Mouse (Mus musculus): ENCODE results near the gene Tekt2. TPM values are rescaled to one million over a fixed set of nuclear protein-coding genes. Genes with fewer than 3 reads are reported as not detected.

Tekt2 gene
- polyA plus RNA-seq, 1 experiment: not detected

- Histone ChIP-seq H3K4me3 (replicated peaks; ENCODE audit: control insufficient read depth, low read depth, low read length) (no peak overlapping the region), H3K4me1 (ENCODE audit: control insufficient read depth, insufficient read depth, low read length) (no peaks in the 10 kb centered on the region; the same call in none of the 2 replicates), H3K27ac (ENCODE audit: control insufficient read depth, insufficient read depth, low read depth, low read length, poor library complexity) (no peak overlapping the region)
- TF ChIP-seq CTCF (IDR thresholded peaks at IDR 0.05; ENCODE audit: control insufficient read depth, insufficient read depth, low read length): no peak
- TF ChIP-seq POLR2A (IDR thresholded peaks at IDR 0.05; ENCODE audit: borderline replicate concordance, control insufficient read depth, low read depth, low read length): no peak
- WGBS: 23% methylated on average over 17 of the region's 17 CpGs
These were observed 37.3 kb downstream of the Tekt2 start for GRCm38 (mm10) chr4:126288085-126288666.

DNA sequence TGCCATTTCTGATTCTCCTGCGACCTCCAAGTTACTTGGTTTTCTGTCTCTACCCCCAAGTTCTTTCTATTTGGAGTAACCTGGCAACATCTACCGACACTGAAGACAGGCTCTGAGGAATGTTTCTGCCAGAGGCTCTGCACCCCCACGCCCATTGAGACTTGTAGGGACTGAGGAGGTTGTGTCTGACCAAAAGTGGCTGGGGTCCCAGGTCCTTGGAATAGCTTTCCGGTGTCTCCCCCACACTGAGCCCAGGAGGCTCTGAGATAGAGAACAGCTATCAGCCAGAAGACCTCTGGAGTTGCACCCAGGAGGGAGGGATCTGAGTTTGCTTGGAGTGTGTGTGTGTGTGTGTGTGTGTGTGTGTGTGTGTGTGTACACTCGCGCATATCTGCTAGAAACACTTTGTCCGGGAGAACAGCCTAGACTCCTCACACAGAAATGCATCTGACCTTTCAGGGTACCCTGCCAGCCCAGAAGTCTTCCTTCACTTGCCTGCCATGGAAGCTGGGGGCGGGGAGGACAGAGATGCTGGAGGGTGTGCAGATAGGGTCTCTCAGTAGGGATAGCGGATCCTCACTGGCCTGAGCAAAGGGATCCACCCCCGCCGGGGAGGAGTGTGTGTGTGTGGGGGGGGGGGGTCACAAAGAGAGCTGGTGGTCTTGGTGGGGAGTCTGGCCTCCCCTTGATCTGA is 38.0 kb downstream of the Tekt2 start:
- 44% methylated on average over 11 of the region's 11 CpGs for whole genome bisulfite sequencing

DNA sequence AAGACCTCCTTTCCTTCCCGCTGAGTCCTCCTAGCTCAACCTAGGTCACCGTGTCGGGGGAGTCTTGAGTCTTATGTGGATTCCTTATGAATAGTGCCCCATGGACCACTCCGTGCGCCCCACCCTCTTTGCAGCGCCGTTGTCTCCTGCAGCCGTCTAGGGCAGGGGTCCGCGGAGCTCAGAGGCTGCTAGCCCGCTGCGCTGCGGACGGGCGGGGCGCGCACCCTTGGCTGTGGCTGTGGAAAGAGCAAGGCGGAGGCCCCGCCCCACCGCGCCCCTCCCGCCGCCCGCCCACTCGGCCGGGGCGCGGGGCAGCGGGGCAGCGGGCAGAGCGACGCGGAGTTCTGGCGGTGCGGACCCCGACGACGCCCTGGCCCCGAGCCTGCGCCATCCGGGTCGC is 39.0 kb downstream of the Tekt2 start, which contains the start of gene Col8a2:
Gene Col8a2, plus strand, starts transcription at position 302 of the 400 bp plus-strand sequence.
- Histone ChIP-seq H3K4me1 (ENCODE audit: control insufficient read depth, insufficient read depth, low read length) (no peaks in the 10 kb centered on the region; the same call in none of the 2 replicates), H3K4me3 (replicated peaks; ENCODE audit: control insufficient read depth, low read depth, low read length) (no peak within 1 kb of the TSS), H3K27ac (ENCODE audit: control insufficient read depth, insufficient read depth, low read depth, low read length, poor library complexity) (no peak within 1 kb of the TSS)
- 3% methylated on average over 41 of the region's 42 CpGs for WGBS
- TF ChIP-seq CTCF (IDR thresholded peaks at IDR 0.05; ENCODE audit: control insufficient read depth, insufficient read depth, low read length): no peak
- TF ChIP-seq POLR2A (IDR thresholded peaks at IDR 0.05; ENCODE audit: borderline replicate concordance, control insufficient read depth, low read depth, low read length): no peak

More for the DNA sequence above, 38.0 kb downstream of the Tekt2 start:
- no peaks in the 10 kb centered on the region; the same call in none of the 2 replicates for H3K4me1 ChIP-seq (ENCODE audit: control insufficient read depth, insufficient read depth, low read length)
- TF ChIP-seq POLR2A (IDR thresholded peaks at IDR 0.05; ENCODE audit: borderline replicate concordance, control insufficient read depth, low read depth, low read length) (no peak), CTCF (IDR thresholded peaks at IDR 0.05; ENCODE audit: control insufficient read depth, insufficient read depth, low read length) (no peak)
- H3K4me3 ChIP-seq (replicated peaks; ENCODE audit: control insufficient read depth, low read depth, low read length): no peak overlapping the region
- no peak overlapping the region for H3K27ac ChIP-seq (ENCODE audit: control insufficient read depth, insufficient read depth, low read depth, low read length, poor library complexity)

DNA sequence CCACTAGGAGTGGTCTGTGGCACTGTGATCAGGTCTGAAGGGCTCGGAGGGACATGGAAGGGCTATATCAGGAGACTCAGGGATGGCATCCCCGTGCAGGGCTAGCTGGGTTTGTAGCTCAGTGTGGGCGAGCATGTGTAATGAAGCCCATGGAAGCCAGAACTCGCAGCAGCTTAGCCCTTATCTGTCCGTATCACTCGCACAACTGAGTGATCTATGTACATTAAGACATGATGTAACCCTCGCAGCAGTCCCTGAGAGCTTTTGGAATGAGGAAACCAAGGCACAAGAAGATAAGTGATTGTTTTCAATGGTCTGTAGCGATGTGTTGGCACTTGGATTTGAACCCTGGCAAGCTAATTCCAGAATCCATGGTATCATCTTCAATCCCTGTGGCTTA is 41.9 kb downstream of the Tekt2 start:
- WGBS: 73% methylated on average over 8 of the region's 8 CpGs
- TF ChIP-seq CTCF (IDR thresholded peaks at IDR 0.05; ENCODE audit: control insufficient read depth, insufficient read depth, low read length) (no peak), POLR2A (IDR thresholded peaks at IDR 0.05; ENCODE audit: borderline replicate concordance, control insufficient read depth, low read depth, low read length) (no peak)
- no peaks in the 10 kb centered on the region; the same call in none of the 2 replicates for H3K4me1 ChIP-seq (ENCODE audit: control insufficient read depth, insufficient read depth, low read length)
- no peak overlapping the region for H3K4me3 ChIP-seq (replicated peaks; ENCODE audit: control insufficient read depth, low read depth, low read length)
- no peak overlapping the region for H3K27ac ChIP-seq (ENCODE audit: control insufficient read depth, insufficient read depth, low read depth, low read length, poor library complexity)

DNA sequence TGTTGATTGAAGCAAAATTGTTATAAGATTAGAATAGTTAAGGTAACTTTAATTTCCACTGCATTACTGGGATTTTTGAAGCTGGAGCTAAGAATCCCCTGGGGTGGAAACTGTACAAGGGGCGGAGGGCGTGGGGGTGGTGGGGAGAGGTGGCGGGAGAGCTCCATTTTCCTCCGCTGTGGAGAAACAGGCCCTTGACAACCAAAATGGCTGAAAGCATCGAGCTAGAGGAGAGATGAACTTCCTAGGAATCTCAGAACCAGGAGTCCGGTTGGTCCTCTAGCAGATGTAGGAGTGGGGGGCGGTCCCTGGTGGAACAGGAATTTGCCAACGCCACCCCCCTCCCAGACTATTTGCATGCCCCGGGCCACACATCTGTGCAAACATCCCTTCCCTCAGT is 43.8 kb downstream of the Tekt2 start:
- no peaks in the 10 kb centered on the region; the same call in none of the 2 replicates for H3K4me1 ChIP-seq (ENCODE audit: control insufficient read depth, insufficient read depth, low read length)
- no peak overlapping the region for H3K27ac ChIP-seq (ENCODE audit: control insufficient read depth, insufficient read depth, low read depth, low read length, poor library complexity)
- WGBS: 84% methylated on average over 9 of the region's 9 CpGs
- no peak overlapping the region for H3K4me3 ChIP-seq (replicated peaks; ENCODE audit: control insufficient read depth, low read depth, low read length)
- TF ChIP-seq POLR2A (IDR thresholded peaks at IDR 0.05; ENCODE audit: borderline replicate concordance, control insufficient read depth, low read depth, low read length) (no peak), CTCF (IDR thresholded peaks at IDR 0.05; ENCODE audit: control insufficient read depth, insufficient read depth, low read length) (no peak)

DNA sequence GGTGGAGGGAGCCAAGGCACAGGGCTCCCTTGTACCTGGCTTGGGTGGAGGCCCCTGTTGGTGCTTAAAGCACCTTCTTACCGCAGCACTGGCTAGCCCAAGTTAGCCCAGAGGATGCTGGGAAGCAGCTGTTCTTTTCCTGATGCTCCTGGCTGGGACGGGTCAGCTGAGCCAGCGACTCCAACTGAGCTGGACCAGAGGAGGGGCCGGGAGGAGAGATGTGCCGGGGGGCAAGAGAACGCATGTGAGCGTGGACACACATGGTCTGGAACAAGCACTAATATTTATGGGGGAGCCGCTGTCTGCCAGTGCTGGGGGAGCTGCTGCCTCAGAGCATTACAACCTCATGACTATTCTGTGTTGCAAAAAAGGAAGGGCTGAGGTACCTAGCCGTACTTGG is 46.5 kb downstream of the Tekt2 start:
- no peaks in the 10 kb centered on the region; the same call in 1 of the 2 replicates for H3K4me1 ChIP-seq (ENCODE audit: control insufficient read depth, insufficient read depth, low read length)
- no peak overlapping the region for H3K4me3 ChIP-seq (replicated peaks; ENCODE audit: control insufficient read depth, low read depth, low read length)
- TF ChIP-seq CTCF (IDR thresholded peaks at IDR 0.05; ENCODE audit: control insufficient read depth, insufficient read depth, low read length) (no peak), POLR2A (IDR thresholded peaks at IDR 0.05; ENCODE audit: borderline replicate concordance, control insufficient read depth, low read depth, low read length) (no peak)
- H3K27ac ChIP-seq (ENCODE audit: control insufficient read depth, insufficient read depth, low read depth, low read length, poor library complexity): no peak overlapping the region
- 83% methylated on average over 9 of the region's 9 CpGs for WGBS

- H3K27ac ChIP-seq (ENCODE audit: control insufficient read depth, insufficient read depth, low read depth, low read length, poor library complexity): no peak overlapping the region
- no peak overlapping the region for H3K4me3 ChIP-seq (replicated peaks; ENCODE audit: control insufficient read depth, low read depth, low read length)
- WGBS: 83% methylated on average over 9 of the region's 9 CpGs
- no peak for TF ChIP-seq CTCF (IDR thresholded peaks at IDR 0.05; ENCODE audit: control insufficient read depth, insufficient read depth, low read length)
- no peak for TF ChIP-seq POLR2A (IDR thresholded peaks at IDR 0.05; ENCODE audit: borderline replicate concordance, control insufficient read depth, low read depth, low read length)
- no peaks in the 10 kb centered on the region for H3K4me1 ChIP-seq (ENCODE audit: control insufficient read depth, insufficient read depth, low read length)
These were observed 46.9 kb downstream of the Tekt2 start for GRCm38 (mm10) chr4:126278565-126278915.

DNA sequence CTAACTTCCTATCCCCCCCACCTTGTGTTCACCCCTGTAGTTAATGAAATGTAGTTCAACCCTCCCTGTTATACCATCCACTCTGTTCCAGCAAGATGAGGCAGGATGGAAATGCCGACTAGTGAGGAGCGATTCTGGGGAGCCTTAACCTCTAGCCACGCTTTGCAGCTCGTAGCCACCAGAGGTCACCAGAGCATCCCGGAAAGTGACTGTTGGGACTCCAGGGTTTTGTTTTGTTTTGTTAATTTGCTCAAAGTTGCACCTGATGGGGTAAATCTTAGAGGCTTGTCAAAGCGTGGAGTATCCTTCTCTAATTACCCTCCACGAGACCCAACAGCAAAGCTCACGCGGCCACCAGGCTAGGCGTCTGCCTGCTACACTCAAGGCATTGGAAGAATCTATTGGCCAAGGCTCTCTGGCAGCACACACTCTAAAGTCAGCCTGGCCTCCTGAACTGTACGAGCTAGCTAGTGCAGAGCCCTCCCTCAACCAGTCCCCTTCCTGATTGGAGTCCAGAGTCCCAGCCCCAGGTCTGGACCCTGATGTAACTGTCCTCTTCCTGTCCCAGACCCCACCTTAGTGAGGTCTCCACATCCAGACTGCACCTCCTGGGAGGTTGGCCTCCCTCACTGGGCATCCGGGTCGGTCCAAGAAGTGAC is 47.5 kb downstream of the Tekt2 start:
- WGBS: 17% methylated on average over 13 of the region's 13 CpGs
- no peaks in the 10 kb centered on the region for H3K4me1 ChIP-seq (ENCODE audit: control insufficient read depth, insufficient read depth, low read length)

More for the DNA sequence above, 47.5 kb downstream of the Tekt2 start:
- H3K27ac ChIP-seq (ENCODE audit: control insufficient read depth, insufficient read depth, low read depth, low read length, poor library complexity): no peak overlapping the region
- TF ChIP-seq CTCF (IDR thresholded peaks at IDR 0.05; ENCODE audit: control insufficient read depth, insufficient read depth, low read length) (peak; percentile 65), POLR2A (IDR thresholded peaks at IDR 0.05; ENCODE audit: borderline replicate concordance, control insufficient read depth, low read depth, low read length) (no peak)
- no peak overlapping the region for H3K4me3 ChIP-seq (replicated peaks; ENCODE audit: control insufficient read depth, low read depth, low read length)

All from bone marrow, adult 2 months (tissue).